Mouse (Mus musculus) heart, adult 2 months (tissue): ENCODE data around the gene Xylb. TPM values are rescaled to one million over a fixed set of nuclear protein-coding genes. Genes with fewer than 3 reads are reported as not detected.

Experiments
- DNase-seq, 2 experiments: peaks; one replicate each; pipeline ENCODE4 v3.0.0; 2021
- H3K27ac ChIP-seq: fragments of 200-600 bp; 2 replicates; pipeline ENCODE4 v1.8.1; 2022
- H3K27me3 ChIP-seq: fragments of 200-500 bp; 2 replicates; pipeline ENCODE4 v1.6.1; 2012; ENCODE audit warnings: mild to moderate bottlenecking, low read length, inconsistent platforms, mixed read lengths; ENCODE audit not compliant: control insufficient read depth, insufficient read depth
- H3K36me3 ChIP-seq: fragments of 200-500 bp; 2 replicates; pipeline ENCODE4 v1.6.1; 2012; ENCODE audit warnings: low read length, inconsistent platforms; ENCODE audit not compliant: control insufficient read depth, insufficient read depth
- H3K4me1 ChIP-seq: fragments of 200-500 bp; 2 replicates; pipeline ENCODE4 v1.6.1; 2011; ENCODE audit warnings: low read length; ENCODE audit not compliant: control insufficient read depth, insufficient read depth
- H3K4me3 ChIP-seq: fragments of 200-600 bp; 2 replicates; pipeline ENCODE4 v1.8.1; 2022
- H3K79me2 ChIP-seq: fragments of 200-500 bp; replicated peaks from 2 replicates; pipeline ENCODE4 v1.6.1; 2012; ENCODE audit warnings: mild to moderate bottlenecking, inconsistent platforms, low read length, moderate library complexity, mixed read lengths; ENCODE audit not compliant: control insufficient read depth, insufficient read depth
- H3K9ac ChIP-seq: fragments of 200-500 bp; 2 replicates; pipeline ENCODE4 v1.6.1; 2012; ENCODE audit warnings: low read depth, mild to moderate bottlenecking, control low read depth, inconsistent platforms, low read length, mixed read lengths
- CTCF ChIP-seq: fragments of 200-600 bp; IDR thresholded peaks from 2 replicates; pipeline ENCODE4 v1.8.1; 2022; ENCODE audit warnings: antibody characterized with exemption, mild to moderate bottlenecking, moderate library complexity
- EP300 ChIP-seq: fragments of 200-500 bp; IDR thresholded peaks from 2 replicates; pipeline ENCODE4 v1.6.1; 2011; ENCODE audit warnings: low read depth, low read length, control low read depth; ENCODE audit not compliant: insufficient read depth
- POLR2A ChIP-seq: fragments of 200-500 bp; IDR thresholded peaks from 2 replicates; pipeline ENCODE4 v1.6.1; 2011; ENCODE audit warnings: mild to moderate bottlenecking, low read depth, low read length, control low read depth; ENCODE audit not compliant: insufficient read depth
- WGBS: fragments of 180-500 bp; shearing (Covaris S2); methylation state at CpG from one replicate; pipeline ENCODE4 v1.1.7; 2018; 5-methylcytosine and 5-hydroxymethylcytosine counted together
- intact Hi-C: fragments of 180-260 bp; cut with DNase I; formaldehyde crosslinking; loops from one replicate; pipeline ENCODE4 v1.15.1; 2025
- polyA plus RNA-seq: library from polyadenylated mRNA; depleted of rRNA; stranded (reverse); fragments of >200 nt; gene quantifications from 2 replicates; pipeline ENCODE4 v1.2.3, GENCODE M21; 2012
- total RNA-seq, 2 experiments: library from RNA; stranded (reverse); gene quantifications; 2 replicates each; pipeline ENCODE4 v1.2.3; 2021

Gene Xylb
- total and polyA plus RNA-seq, 3 experiments, result 0.16 to 1.2 (median 0.18) TPM

DNA sequence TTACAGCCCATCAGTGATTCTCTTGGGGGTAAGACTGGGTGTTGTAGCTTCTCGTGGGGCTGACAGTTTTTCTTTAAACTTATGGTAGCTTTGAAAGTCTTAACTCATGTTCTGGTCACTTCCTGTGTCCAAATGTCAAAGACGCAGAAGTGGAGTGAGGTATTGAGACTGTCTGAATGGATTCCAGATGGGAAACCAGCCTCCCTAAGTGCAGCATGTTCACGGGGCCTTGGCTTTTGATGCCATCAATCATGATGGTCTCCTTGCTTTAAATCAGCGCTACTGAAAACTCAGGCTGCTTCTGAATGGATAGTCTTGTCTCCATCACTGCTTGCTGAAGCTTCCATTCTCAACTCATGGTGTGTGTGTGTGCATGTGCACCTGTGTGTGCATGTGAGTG is 14.1 kb downstream of the Xylb start:
- intact Hi-C loops, result no loop called here
- Histone ChIP-seq H3K9ac (no peak overlapping the region), H3K4me1 (no peaks in the 10 kb centered on the region), H3K36me3 (no peaks in the 10 kb centered on the region), H3K79me2 (no peaks in the 10 kb centered on the region), H3K27ac (no peak overlapping the region), H3K4me3 (no peak overlapping the region), H3K27me3 (no peaks in the 10 kb centered on the region)
- no peak for TF ChIP-seq CTCF
- no peak for TF ChIP-seq EP300
- no peak for TF ChIP-seq POLR2A
- DNase-seq, result no peak
- 76% methylated on average over 4 of the region's 4 CpGs for WGBS

- H3K27me3 ChIP-seq, result no peaks in the 10 kb centered on the region
- no peak overlapping the region for H3K4me3 ChIP-seq
- H3K36me3 ChIP-seq, result no peaks in the 10 kb centered on the region
- TF ChIP-seq CTCF, result no peak
- no peak for TF ChIP-seq POLR2A
- no peak for TF ChIP-seq EP300
- H3K4me1 ChIP-seq, result no peaks in the 10 kb centered on the region
- no peak for DNase-seq
- no peak overlapping the region for H3K27ac ChIP-seq
- no peak overlapping the region for H3K9ac ChIP-seq
- 74% methylated on average over 3 of the region's 3 CpGs for WGBS
- no peaks in the 10 kb centered on the region for H3K79me2 ChIP-seq
- intact Hi-C loops, result no loop called here
Measured at GRCm38 (mm10) chr9:119375008-119375407, 17.8 kb downstream of the Xylb start.

GRCm38 (mm10) chr9:119375556-119375955 is 18.4 kb downstream of the Xylb start:
- no peaks in the 10 kb centered on the region for H3K4me1 ChIP-seq
- no peaks in the 10 kb centered on the region for H3K79me2 ChIP-seq
- H3K27ac ChIP-seq, result no peak overlapping the region
- intact Hi-C loops, result no loop called here
- no peak for DNase-seq
- WGBS, result 67% methylated on average over 6 of the region's 6 CpGs
- H3K4me3 ChIP-seq, result no peak overlapping the region
- no peaks in the 10 kb centered on the region for H3K36me3 ChIP-seq
- H3K27me3 ChIP-seq, result no peaks in the 10 kb centered on the region
- H3K9ac ChIP-seq, result no peak overlapping the region
- TF ChIP-seq CTCF, result no peak
- TF ChIP-seq POLR2A, result no peak
- TF ChIP-seq EP300, result no peak

DNA sequence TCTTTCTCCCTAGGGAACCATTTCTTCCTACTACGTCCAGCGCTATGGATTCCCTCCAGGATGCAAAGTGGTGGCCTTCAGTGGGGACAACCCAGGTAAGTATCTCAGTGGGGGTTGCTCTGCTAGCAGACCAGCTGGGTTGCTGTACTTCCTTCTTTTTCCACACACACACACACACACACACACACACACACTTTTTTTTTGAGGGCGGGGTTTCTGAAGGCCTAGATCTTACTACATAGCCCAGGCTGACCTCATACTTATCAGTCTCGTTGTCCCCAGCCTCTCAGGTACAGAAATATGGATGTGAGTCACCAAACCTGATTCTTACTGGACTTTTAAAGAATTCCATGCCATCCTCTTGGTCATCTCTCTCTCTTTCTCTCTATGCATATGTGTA is 21.1 kb downstream of the Xylb start:
- intact Hi-C loops, result no loop called here
- no peaks in the 10 kb centered on the region for H3K79me2 ChIP-seq
- H3K36me3 ChIP-seq, result no peaks in the 10 kb centered on the region
- WGBS, result 81% methylated on average over 4 of the region's 4 CpGs
- no peaks in the 10 kb centered on the region for H3K27me3 ChIP-seq
- H3K9ac ChIP-seq, result no peak overlapping the region
- TF ChIP-seq CTCF, result no peak
- no peak for TF ChIP-seq EP300
- no peak for TF ChIP-seq POLR2A
- H3K4me3 ChIP-seq, result no peak overlapping the region
- no peak for DNase-seq
- H3K27ac ChIP-seq, result no peak overlapping the region
- H3K4me1 ChIP-seq, result no peaks in the 10 kb centered on the region

DNA sequence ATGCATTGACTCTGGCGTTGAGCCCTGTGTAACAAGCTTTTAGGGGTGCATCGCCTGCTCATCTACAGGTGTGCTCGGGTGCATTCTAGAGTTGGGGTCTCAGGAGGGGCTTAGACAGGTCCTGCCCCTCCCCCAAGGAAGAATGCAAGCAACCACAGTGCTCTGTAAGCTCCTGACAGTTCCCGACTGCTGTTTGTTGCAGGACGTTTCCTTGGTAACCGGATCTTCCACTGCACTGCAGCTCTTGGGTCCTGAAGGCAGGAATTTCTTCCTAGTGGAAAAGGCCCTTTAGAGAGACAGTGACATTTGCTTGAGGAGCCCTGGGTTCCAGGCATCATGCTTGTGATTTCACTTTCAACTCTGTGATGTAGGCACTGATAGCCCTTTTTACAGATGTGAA is 25.4 kb downstream of the Xylb start:
- TF ChIP-seq CTCF, result no peak
- TF ChIP-seq POLR2A, result no peak
- no peak for TF ChIP-seq EP300
- Histone ChIP-seq H3K4me3 (no peak overlapping the region), H3K27me3 (no peaks in the 10 kb centered on the region), H3K27ac (no peak overlapping the region), H3K9ac (no peak overlapping the region), H3K36me3 (no peaks in the 10 kb centered on the region), H3K4me1 (no peaks in the 10 kb centered on the region), H3K79me2 (no peaks in the 10 kb centered on the region)
- 52% methylated on average over 6 of the region's 6 CpGs for WGBS
- intact Hi-C loops, result no loop called here
- no peak for DNase-seq

DNA sequence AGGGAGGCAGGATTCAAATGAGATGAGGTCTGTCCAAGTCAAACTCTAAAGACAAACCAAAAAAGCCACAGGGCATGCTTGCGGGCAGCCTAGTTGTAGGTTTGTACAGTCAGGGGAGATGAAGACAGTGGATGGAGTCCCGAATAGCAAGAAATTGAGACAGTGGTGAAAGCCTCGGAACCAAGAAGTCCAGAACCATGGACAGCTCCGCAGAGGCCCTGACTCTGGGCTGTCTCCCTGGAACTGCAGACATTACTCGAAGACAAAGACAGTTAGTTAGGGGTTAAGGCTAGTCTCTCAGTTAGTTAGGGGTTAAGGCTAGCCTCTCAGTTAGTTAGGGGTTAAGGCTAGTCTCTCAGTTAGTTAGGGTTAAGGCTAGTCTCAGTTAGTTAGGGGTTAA is 31.8 kb downstream of the Xylb start:
- DNase-seq, result no peak
- WGBS, result 40% methylated on average over 5 of the region's 5 CpGs
- no peak overlapping the region for H3K9ac ChIP-seq
- no peaks in the 10 kb centered on the region for H3K27me3 ChIP-seq
- H3K4me3 ChIP-seq, result no peak overlapping the region
- H3K36me3 ChIP-seq, result no peaks in the 10 kb centered on the region
- intact Hi-C loops, result no loop called here
- H3K27ac ChIP-seq, result no peak overlapping the region
- no peaks in the 10 kb centered on the region for H3K4me1 ChIP-seq
- no peak for TF ChIP-seq EP300
- no peak for TF ChIP-seq CTCF
- TF ChIP-seq POLR2A, result no peak
- H3K79me2 ChIP-seq, result no peaks in the 10 kb centered on the region

GRCm38 (mm10) chr9:119390214-119390613 is 33.0 kb downstream of the Xylb start:
- H3K27me3 ChIP-seq, result no peaks in the 10 kb centered on the region
- intact Hi-C loops, result no loop called here
- H3K79me2 ChIP-seq, result no peaks in the 10 kb centered on the region
- no peak overlapping the region for H3K4me3 ChIP-seq
- H3K36me3 ChIP-seq, result no peaks in the 10 kb centered on the region
- H3K27ac ChIP-seq, result no peak overlapping the region
- H3K9ac ChIP-seq, result no peak overlapping the region
- TF ChIP-seq EP300 (no peak), POLR2A (no peak), CTCF (no peak)
- WGBS, result 97% methylated on average over 2 of the region's 2 CpGs
- no peaks in the 10 kb centered on the region for H3K4me1 ChIP-seq
- DNase-seq, result no peak
